Mouse (Mus musculus) embryonic fibroblast, embryonic 13.5 days (primary cell): ENCODE data around the gene Rxra.

ENCODE experiments used
- CTCF ChIP-seq: IDR thresholded peaks from 2 replicates; pipeline ENCODE4 v1.5.1; 2011; ENCODE audit warnings: mild to moderate bottlenecking, control low read depth, low read length, moderate library complexity, borderline replicate concordance; ENCODE audit not compliant: insufficient read depth
- POLR2A ChIP-seq: IDR thresholded peaks from 2 replicates; pipeline ENCODE4 v1.6.1; 2011; ENCODE audit warnings: low read depth, mild to moderate bottlenecking, control low read depth, low read length, moderate library complexity

DNA sequence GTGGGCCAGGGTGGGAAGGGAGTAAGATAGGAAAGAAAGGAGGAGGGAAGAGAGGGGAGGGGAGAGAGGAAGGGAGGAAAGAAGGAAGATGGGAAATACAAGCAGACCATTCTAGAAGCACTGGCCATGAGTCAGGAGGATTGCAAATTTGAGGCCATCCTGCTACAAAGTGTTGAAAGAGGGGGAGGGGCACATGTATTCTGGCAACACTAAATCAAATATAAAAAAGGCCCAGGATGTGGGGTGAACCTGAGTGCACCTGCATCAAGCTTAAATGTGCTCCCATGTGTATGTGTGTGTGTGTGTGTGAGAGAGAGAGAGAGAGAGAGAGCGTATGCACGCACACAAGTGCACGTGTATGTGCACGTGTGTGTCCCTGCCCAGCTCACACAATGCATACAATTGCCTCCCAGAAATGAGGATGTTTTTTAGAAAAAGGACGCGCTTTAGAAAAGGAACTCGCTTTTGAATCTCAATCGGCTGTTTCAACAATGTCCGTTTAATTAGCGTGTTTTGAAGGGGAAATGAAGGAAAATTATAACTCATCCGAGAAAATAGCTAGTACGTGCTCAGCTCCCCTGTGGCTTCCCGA is 41.0 kb upstream of the Rxra start:
- TF ChIP-seq CTCF: no peak
- no peak for TF ChIP-seq POLR2A
